Mouse (Mus musculus) bone marrow, adult 2 months (tissue): ENCODE data around the gene Gipc2.

Experiments
- CTCF ChIP-seq: fragments of 200-500 bp; IDR thresholded peaks from 2 replicates; pipeline ENCODE4 v1.5.1; 2011; ENCODE audit warnings: low read length, control low read depth; ENCODE audit not compliant: control insufficient read depth, insufficient read depth
- POLR2A ChIP-seq: fragments of 200-500 bp; IDR thresholded peaks from 2 replicates; pipeline ENCODE4 v1.6.1; 2011; ENCODE audit warnings: low read depth, mild to moderate bottlenecking, control low read depth, low read length, borderline replicate concordance; ENCODE audit not compliant: control insufficient read depth

DNA sequence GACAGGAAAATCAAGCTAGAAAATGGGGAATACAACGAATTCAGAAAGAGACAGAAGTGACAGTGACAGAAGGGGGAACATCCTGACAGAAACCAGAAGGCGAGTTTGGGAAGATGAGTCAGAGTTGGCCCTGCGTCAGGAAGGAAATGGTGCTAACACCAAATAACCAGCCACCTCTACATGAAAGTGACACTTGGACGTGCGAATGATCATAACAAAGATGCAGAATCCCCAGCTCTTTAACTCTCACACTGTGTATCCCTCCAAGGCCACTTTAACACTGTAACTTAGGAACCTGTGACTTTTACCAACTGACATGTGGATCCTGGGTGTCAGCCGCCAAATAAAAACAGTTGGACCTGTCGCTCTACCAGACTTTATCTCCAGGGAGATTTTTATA is 16.6 kb downstream of the Gipc2 start:
- TF ChIP-seq CTCF (no peak), POLR2A (no peak)
